Mouse (Mus musculus) erythroblast, embryonic 14.5 days (primary cell): Measurements from ENCODE around the gene Cc2d1b.

Experiments used
- GATA1 ChIP-seq: IDR thresholded peaks from 2 replicates; pipeline ENCODE4 v1.6.1; 2012; ENCODE audit warnings: low read length, inconsistent platforms, mixed read lengths
- TAL1 ChIP-seq: IDR thresholded peaks from 3 replicates; pipeline ENCODE4 v1.6.1; 2012; ENCODE audit warnings: low read length, inconsistent platforms, mixed read lengths

GRCm38 (mm10) chr4:108598306-108598705 is 21.4 kb upstream of the Cc2d1b start:
- no peak for TF ChIP-seq TAL1
- TF ChIP-seq GATA1 = no peak
